Mouse (Mus musculus) lung, postnatal 4 days (tissue): ENCODE data around the gene Col16a1.

ENCODE experiments used
- DNase-seq, 2 experiments: peaks; one replicate each; pipeline ENCODE4 v3.0.0; 2021

The Col16a1 gene

GRCm38 (mm10) chr4:130084331-130084945, 36.8 kb downstream of the Col16a1 start:
- DNase-seq, result peak; percentile 29 to 45

GRCm38 (mm10) chr4:130085246-130085820, 37.7 kb downstream of the Col16a1 start:
- DNase-seq, result no peak

GRCm38 (mm10) chr4:130087293-130087692, 39.7 kb downstream of the Col16a1 start:
- DNase-seq, result peak; percentile 86 to 92

GRCm38 (mm10) chr4:130095137-130095536, 47.5 kb downstream of the Col16a1 start:
- DNase-seq, result no peak

GRCm38 (mm10) chr4:130101183-130101582, 53.5 kb downstream of the Col16a1 start:
- no peak for DNase-seq

- DNase-seq, result peak; percentile 65 to 76
Observed at GRCm38 (mm10) chr4:130102111-130102651, 54.5 kb downstream of the Col16a1 start, which contains the start of gene Pef1. Pef1 (plus strand) TSS chr4:130102558.

GRCm38 (mm10) chr4:130103632-130104031, 56.0 kb downstream of the Col16a1 start:
- no peak for DNase-seq

GRCm38 (mm10) chr4:130104584-130104983, 56.9 kb downstream of the Col16a1 start:
- DNase-seq, result no peak

GRCm38 (mm10) chr4:130107065-130107443, 59.4 kb downstream of the Col16a1 start:
- no peak for DNase-seq

- DNase-seq, result peak; percentile 99 to 100
Observed at GRCm38 (mm10) chr4:130107444-130108131, 59.9 kb downstream of the Col16a1 start.

- peak in 1 of 2 experiments; percentile 80 for DNase-seq
Observed at GRCm38 (mm10) chr4:130108929-130109328, 61.3 kb downstream of the Col16a1 start.

GRCm38 (mm10) chr4:130109666-130110065, 62.0 kb downstream of the Col16a1 start:
- DNase-seq, result no peak

- no peak for DNase-seq
Observed at GRCm38 (mm10) chr4:130110091-130110490, 62.5 kb downstream of the Col16a1 start.

GRCm38 (mm10) chr4:130112299-130112698, 64.7 kb downstream of the Col16a1 start:
- peak in 1 of 2 experiments; percentile 46 for DNase-seq

GRCm38 (mm10) chr4:130112732-130113131, 65.1 kb downstream of the Col16a1 start:
- no peak for DNase-seq

- DNase-seq, result no peak
Observed at GRCm38 (mm10) chr4:130120752-130121151, 73.1 kb downstream of the Col16a1 start.

GRCm38 (mm10) chr4:130121560-130121959, 73.9 kb downstream of the Col16a1 start:
- DNase-seq, result no peak

GRCm38 (mm10) chr4:130123020-130123419, 75.4 kb downstream of the Col16a1 start:
- peak in 1 of 2 experiments; percentile 53 for DNase-seq

- DNase-seq, result peak; percentile 68 to 82
Observed at GRCm38 (mm10) chr4:130124110-130124509, 76.5 kb downstream of the Col16a1 start.

GRCm38 (mm10) chr4:130125164-130125563, 77.5 kb downstream of the Col16a1 start:
- DNase-seq, result peak in 1 of 2 experiments; percentile 70

- no peak for DNase-seq
Observed at GRCm38 (mm10) chr4:130125935-130126334, 78.3 kb downstream of the Col16a1 start.

GRCm38 (mm10) chr4:130128907-130129306, 81.3 kb downstream of the Col16a1 start:
- no peak for DNase-seq

GRCm38 (mm10) chr4:130130082-130130481, 82.4 kb downstream of the Col16a1 start:
- no peak for DNase-seq
